Mouse (Mus musculus) intestine, embryonic 16.5 days (tissue): ENCODE measurements around the gene Eml4. TPM values are rescaled to one million over a fixed set of nuclear protein-coding genes. Genes with fewer than 3 reads are reported as not detected.

Source experiments
- ATAC-seq: fragments of 200-750 bp; cut with Nextera tagmentation; 2 replicates; pipeline ENCODE4 v1.8.0; 2017; ENCODE audit warnings: moderate TSS enrichment, moderate library complexity
- H3K27ac ChIP-seq: fragments of 300-500 bp; sonication (generic); 2 replicates; pipeline ENCODE4 v1.5.1; 2014; ENCODE audit warnings: mild to moderate bottlenecking, low read length
- H3K27me3 ChIP-seq: fragments of 300-500 bp; sonication (generic); replicated peaks from 2 replicates; pipeline ENCODE4 v1.6.1; 2014; ENCODE audit warnings: low read length, control low read depth, mixed read lengths; ENCODE audit not compliant: control insufficient read depth, insufficient read depth
- H3K36me3 ChIP-seq: fragments of 300-500 bp; sonication (generic); 2 replicates; pipeline ENCODE4 v1.6.1; 2014; ENCODE audit warnings: low read length, control low read depth; ENCODE audit not compliant: control insufficient read depth, insufficient read depth
- H3K4me1 ChIP-seq: fragments of 300-500 bp; sonication (generic); 2 replicates; pipeline ENCODE4 v1.6.1; 2014; ENCODE audit warnings: low read length, control low read depth, mixed read lengths; ENCODE audit not compliant: control insufficient read depth, insufficient read depth
- H3K4me2 ChIP-seq: fragments of 300-500 bp; sonication (generic); 2 replicates; pipeline ENCODE4 v1.6.1; 2014; ENCODE audit warnings: low read depth, low read length, control low read depth
- H3K4me3 ChIP-seq: fragments of 300-500 bp; sonication (generic); 2 replicates; pipeline ENCODE4 v1.5.1; 2014; ENCODE audit warnings: mild to moderate bottlenecking, low read length
- H3K9ac ChIP-seq: fragments of 300-500 bp; sonication (generic); 2 replicates; pipeline ENCODE4 v1.6.1; 2014; ENCODE audit warnings: low read depth, low read length
- H3K9me3 ChIP-seq: fragments of 300-500 bp; sonication (generic); 2 replicates; pipeline ENCODE4 v1.6.1; 2016; ENCODE audit warnings: low read length, control low read depth; ENCODE audit not compliant: control insufficient read depth
- WGBS: fragments of 180-500 bp; shearing (Covaris S2); extraction: QIAGEN DNeasy Blood & Tissue Kit; methylation state at CpG from one replicate; pipeline ENCODE4 v1.1.7; 2014; 5-methylcytosine and 5-hydroxymethylcytosine counted together
- polyA plus RNA-seq: library from polyadenylated mRNA; unstranded; fragments of >200 nt; fragmentation: Nextera tagmentation; extraction: Ambion mirVana; gene quantifications from 2 replicates; pipeline ENCODE4 v1.2.1, GENCODE M21; 2015

Gene Eml4
- polyA plus RNA-seq, 1 experiment from 2014 or later: 26.3 TPM

- H3K9ac ChIP-seq: no peak overlapping the region
- H3K4me3 ChIP-seq: no peak overlapping the region
- H3K27me3 ChIP-seq: no peaks in the 10 kb centered on the region
- no peak overlapping the region for H3K27ac ChIP-seq
- H3K4me1 ChIP-seq: no peaks in the 10 kb centered on the region
- WGBS: 91% methylated on average over 1 of the region's 1 CpGs
- no peaks in the 10 kb centered on the region for H3K9me3 ChIP-seq
- no peak for ATAC-seq
- H3K4me2 ChIP-seq: no peak overlapping the region
- H3K36me3 ChIP-seq: peaks cover 32% of the 10 kb centered on the region
Measured at GRCm38 (mm10) chr17:83457271-83457670, 106.5 kb downstream of the Eml4 start.

GRCm38 (mm10) chr17:83465969-83466368 lies 115.2 kb downstream of the Eml4 start:
- peaks cover 11% of the 10 kb centered on the region; the same call in 1 of the 2 replicates for H3K36me3 ChIP-seq

GRCm38 (mm10) chr17:83466697-83467251 lies 116.0 kb downstream of the Eml4 start:
- no peak overlapping the region for H3K9ac ChIP-seq
- H3K4me1 ChIP-seq: no peaks in the 10 kb centered on the region
- H3K36me3 ChIP-seq: peaks cover 8% of the 10 kb centered on the region; the same call in 1 of the 2 replicates
- no peak overlapping the region for H3K4me2 ChIP-seq
- no peak overlapping the region for H3K4me3 ChIP-seq
- WGBS: 43% methylated on average over 6 of the region's 6 CpGs
- no peak overlapping the region for H3K27ac ChIP-seq
- no peaks in the 10 kb centered on the region for H3K27me3 ChIP-seq
- no peaks in the 10 kb centered on the region for H3K9me3 ChIP-seq
- ATAC-seq: peak; percentile 72

More at GRCm38 (mm10) chr17:83465969-83466368, 115.2 kb downstream of the Eml4 start:
- no peak overlapping the region for H3K27ac ChIP-seq
- H3K4me2 ChIP-seq: no peak overlapping the region
- no peak for ATAC-seq
- no peaks in the 10 kb centered on the region for H3K4me1 ChIP-seq
- 93% methylated on average over 5 of the region's 5 CpGs for WGBS
- no peak overlapping the region for H3K4me3 ChIP-seq
- no peaks in the 10 kb centered on the region for H3K27me3 ChIP-seq
- no peaks in the 10 kb centered on the region for H3K9me3 ChIP-seq
- no peak overlapping the region for H3K9ac ChIP-seq

- Histone ChIP-seq H3K4me2 (no peak overlapping the region), H3K27ac (no peak overlapping the region), H3K4me3 (no peak overlapping the region), H3K4me1 (no peaks in the 10 kb centered on the region), H3K36me3 (peaks cover 23% of the 10 kb centered on the region; the same call in 1 of the 2 replicates), H3K9ac (no peak overlapping the region), H3K9me3 (no peaks in the 10 kb centered on the region), H3K27me3 (no peaks in the 10 kb centered on the region)
- 90% methylated on average over 2 of the region's 2 CpGs for WGBS
- ATAC-seq: no peak
Measured at GRCm38 (mm10) chr17:83469586-83469985, 118.9 kb downstream of the Eml4 start.

- Histone ChIP-seq H3K27ac (no peak overlapping the region), H3K4me3 (no peak overlapping the region), H3K4me1 (peaks cover 6% of the 10 kb centered on the region; the same call in 1 of the 2 replicates), H3K27me3 (no peaks in the 10 kb centered on the region), H3K4me2 (no peak overlapping the region), H3K36me3 (peaks cover 41% of the 10 kb centered on the region), H3K9ac (no peak overlapping the region), H3K9me3 (no peaks in the 10 kb centered on the region)
- 95% methylated on average over 12 of the region's 12 CpGs for WGBS
- no peak for ATAC-seq
Measured at GRCm38 (mm10) chr17:83477089-83477488, 126.4 kb downstream of the Eml4 start.

- H3K9ac ChIP-seq: no peak overlapping the region
- no peak overlapping the region for H3K4me2 ChIP-seq
- no peak overlapping the region for H3K4me3 ChIP-seq
- peak; percentile 5; the same call in 1 of the 2 replicates for ATAC-seq
- H3K4me1 ChIP-seq: peaks cover 8% of the 10 kb centered on the region; the same call in 1 of the 2 replicates
- no peaks in the 10 kb centered on the region for H3K9me3 ChIP-seq
- no peaks in the 10 kb centered on the region for H3K27me3 ChIP-seq
- peak overlapping the region; percentile 39; the same call in 1 of the 2 replicates for H3K27ac ChIP-seq
- WGBS: 82% methylated on average over 7 of the region's 7 CpGs
- peaks cover 26% of the 10 kb centered on the region for H3K36me3 ChIP-seq
Measured at GRCm38 (mm10) chr17:83481551-83481950, 130.8 kb downstream of the Eml4 start.

GRCm38 (mm10) chr17:83482817-83483536 lies 132.2 kb downstream of the Eml4 start:
- peaks cover 19% of the 10 kb centered on the region; the same call in 1 of the 2 replicates for H3K36me3 ChIP-seq
- peak; percentile 87 for ATAC-seq
- H3K4me3 ChIP-seq: no peak overlapping the region
- H3K4me1 ChIP-seq: peaks cover 8% of the 10 kb centered on the region; the same call in 1 of the 2 replicates
- no peaks in the 10 kb centered on the region for H3K27me3 ChIP-seq
- H3K9ac ChIP-seq: no peak overlapping the region
- H3K4me2 ChIP-seq: no peak overlapping the region
- peak overlapping the region; percentile 61 for H3K27ac ChIP-seq
- H3K9me3 ChIP-seq: no peaks in the 10 kb centered on the region
- WGBS: 74% methylated on average over 7 of the region's 7 CpGs

- ATAC-seq: peak; percentile 9; the same call in 1 of the 2 replicates
- 82% methylated on average over 2 of the region's 2 CpGs for WGBS
Measured at GRCm38 (mm10) chr17:83483784-83484183, 133.1 kb downstream of the Eml4 start.

GRCm38 (mm10) chr17:83487762-83488161 lies 137.0 kb downstream of the Eml4 start:
- Histone ChIP-seq H3K4me1 (no peaks in the 10 kb centered on the region), H3K4me3 (no peak overlapping the region), H3K27ac (no peak overlapping the region), H3K36me3 (no peaks in the 10 kb centered on the region), H3K9ac (no peak overlapping the region), H3K27me3 (no peaks in the 10 kb centered on the region), H3K4me2 (no peak overlapping the region), H3K9me3 (0 out of 2 replicates have a peak, but pooled peaks cover 4% of the 10 kb centered on the region)
- WGBS: 62% methylated on average over 3 of the region's 3 CpGs
- no peak for ATAC-seq

More at GRCm38 (mm10) chr17:83483784-83484183, 133.1 kb downstream of the Eml4 start:
- no peaks in the 10 kb centered on the region for H3K27me3 ChIP-seq
- H3K36me3 ChIP-seq: 0 out of 2 replicates have a peak, but pooled peaks cover 11% of the 10 kb centered on the region
- H3K9ac ChIP-seq: no peak overlapping the region
- H3K9me3 ChIP-seq: no peaks in the 10 kb centered on the region
- H3K27ac ChIP-seq: 0 out of 2 replicates have a peak overlapping the region, but pooled peaks have one; percentile 61
- H3K4me1 ChIP-seq: peaks cover 8% of the 10 kb centered on the region; the same call in 1 of the 2 replicates
- no peak overlapping the region for H3K4me3 ChIP-seq
- H3K4me2 ChIP-seq: no peak overlapping the region
